ENCODE assay signal across 8 mouse cellular contexts in genomic region chr1:105354901-105355891, GRCm38 (mm10). TPM values are rescaled to one million over a fixed set of nuclear protein-coding genes. Genes with fewer than 3 reads are reported as not detected.
DNase-seq lines count a peak whose midpoint lies in the region; ATAC-seq and TF ChIP-seq lines count a peak whose summit lies in the region.

No protein-coding gene starts in this region.

- DNase-seq in layer of hippocampus, adult 2 months (ENCODE audit: low spot score in 2 of 2), result peak in 1 of 2 experiments; percentile 29
- no peak for DNase-seq in layer of hippocampus, adult 9-10 months (ENCODE audit: low spot score)
- peak; percentile 26 for DNase-seq in heart, adult 8-10 months (ENCODE audit: low spot score)
- no peak for DNase-seq in kidney, adult 2 months
- DNase-seq in liver, embryonic 13.5 days, result no peak
- DNase-seq in urinary bladder, postnatal 4 days (ENCODE audit: low spot score in 2 of 2), result peak; percentile 29 to 62

- H3K4me1 ChIP-seq in embryonic facial prominence, embryonic 12.5 days, result no peaks in the 10 kb centered on the region
- H3K4me1 ChIP-seq in kidney, adult 2 months (ENCODE audit: control insufficient read depth, insufficient read depth, low read length), result no peaks in the 10 kb centered on the region; the same call in 1 of the 2 replicates
- H3K4me1 ChIP-seq in liver, embryonic 13.5 days (replicated peaks), result no peaks in the 10 kb centered on the region
- H3K4me1 ChIP-seq in neural tube, embryonic 13.5 days (replicated peaks), result peaks cover 7% of the 10 kb centered on the region

- H3K9me3 ChIP-seq in embryonic facial prominence, embryonic 12.5 days, result no peaks in the 10 kb centered on the region
- H3K9me3 ChIP-seq in liver, embryonic 13.5 days (replicated peaks), result no peaks in the 10 kb centered on the region
- H3K9me3 ChIP-seq in neural tube, embryonic 13.5 days, result no peaks in the 10 kb centered on the region

- ATAC-seq in embryonic facial prominence, embryonic 12.5 days (ENCODE audit: insufficient number of reproducible peaks, insufficient read depth, low FRiP score, low TSS enrichment), result peak; percentile 30; the same call in 1 of the 2 replicates
- ATAC-seq in liver, embryonic 13.5 days (ENCODE audit: low read depth), result no peak
- peak; percentile 79 for ATAC-seq in neural tube, embryonic 13.5 days (ENCODE audit: low read depth)

- no peak overlapping the region for H3K27ac ChIP-seq in layer of hippocampus, adult 2 months
- H3K27ac ChIP-seq in embryonic facial prominence, embryonic 12.5 days, result no peak overlapping the region
- no peak overlapping the region for H3K27ac ChIP-seq in kidney, adult 2 months (ENCODE audit: insufficient read depth, low read depth, low read length)
- no peak overlapping the region for H3K27ac ChIP-seq in liver, embryonic 13.5 days
- H3K27ac ChIP-seq in neural tube, embryonic 13.5 days (replicated peaks), result peak overlapping the region; percentile 84

- H3K27me3 ChIP-seq in embryonic facial prominence, embryonic 12.5 days, result 0 out of 2 replicates have a peak, but pooled peaks cover 22% of the 10 kb centered on the region
- H3K27me3 ChIP-seq in kidney, adult 2 months (replicated peaks; ENCODE audit: control insufficient read depth, insufficient read depth, low read length), result no peaks in the 10 kb centered on the region
- H3K27me3 ChIP-seq in liver, embryonic 13.5 days, result peaks cover 39% of the 10 kb centered on the region
- H3K27me3 ChIP-seq in neural tube, embryonic 13.5 days, result 0 out of 2 replicates have a peak, but pooled peaks cover 2% of the 10 kb centered on the region

- TF ChIP-seq POLR2A in kidney, adult 2 months (IDR thresholded peaks at IDR 0.05; ENCODE audit: low read depth, low read length), result no peak

- no peaks in the 10 kb centered on the region for H3K36me3 ChIP-seq in embryonic facial prominence, embryonic 12.5 days
- no peaks in the 10 kb centered on the region for H3K36me3 ChIP-seq in kidney, adult 2 months (ENCODE audit: control insufficient read depth, insufficient read depth, low read length)
- H3K36me3 ChIP-seq in liver, embryonic 13.5 days, result no peaks in the 10 kb centered on the region
- no peaks in the 10 kb centered on the region for H3K36me3 ChIP-seq in neural tube, embryonic 13.5 days

- peak overlapping the region; percentile 68 for H3K9ac ChIP-seq in embryonic facial prominence, embryonic 12.5 days
- H3K9ac ChIP-seq in liver, embryonic 13.5 days, result no peak overlapping the region
- H3K9ac ChIP-seq in neural tube, embryonic 13.5 days, result peak overlapping the region; percentile 81

- TF ChIP-seq CTCF in layer of hippocampus, adult 2 months (conservative IDR thresholded peaks at IDR 0.05), result no peak
- no peak for TF ChIP-seq CTCF in kidney, adult 2 months (conservative IDR thresholded peaks at IDR 0.05; ENCODE audit: insufficient read depth, insufficient read length, low read depth, low read length)

- H3K4me3 ChIP-seq in layer of hippocampus, adult 2 months, result peak overlapping the region; percentile 84
- H3K4me3 ChIP-seq in embryonic facial prominence, embryonic 12.5 days, result peak overlapping the region; percentile 67
- H3K4me3 ChIP-seq in kidney, adult 2 months (ENCODE audit: insufficient read depth, low read depth, low read length), result peak overlapping the region; percentile 74
- H3K4me3 ChIP-seq in liver, embryonic 13.5 days (replicated peaks), result peak overlapping the region; percentile 64
- H3K4me3 ChIP-seq in neural tube, embryonic 13.5 days, result peak overlapping the region; percentile 69

- H3K4me2 ChIP-seq in embryonic facial prominence, embryonic 12.5 days (replicated peaks), result peak overlapping the region; percentile 92
- H3K4me2 ChIP-seq in liver, embryonic 13.5 days, result peak overlapping the region; percentile 76
- peak overlapping the region; percentile 80 for H3K4me2 ChIP-seq in neural tube, embryonic 13.5 days

- 8% methylated on average over 30 of the region's 30 CpGs for WGBS in embryonic facial prominence, embryonic 12.5 days
- 14% methylated on average over 30 of the region's 30 CpGs for WGBS in kidney, adult 2 months
- WGBS in liver, embryonic 13.5 days (ENCODE audit: insufficient replicate concordance), result 9% methylated on average over 30 of the region's 30 CpGs
- 5% methylated on average over 30 of the region's 30 CpGs for WGBS in neural tube, embryonic 13.5 days

RNA-seq across cellular contexts. Expression of gene Rnf152, which starts 1.3 kb away (rescaled TPM):
- 1 to 10 TPM; 2.4 to 2.9 TPM for total RNA-seq in layer of hippocampus, adult 2 months (2021)
- polyA plus RNA-seq in embryonic facial prominence, embryonic 12.5 days (2016; fragmentation: Nextera tagmentation; extraction: Ambion mirVana), result 0.93 and 1.1 TPM in 2 replicates
- total RNA-seq in heart, adult 8-10 months (2022), result 1 to 10 TPM; 1.1 to 2.1 (median 1.4) TPM
- 5.2 and 6.2 TPM in 2 replicates for polyA plus RNA-seq in kidney, adult 2 months (2012; rRNA removed)
- polyA plus RNA-seq in liver, embryonic 13.5 days (2015; fragmentation: Nextera tagmentation; extraction: Ambion mirVana), result 0.05 and 0.09 TPM in 2 replicates
- polyA plus RNA-seq in neural tube, embryonic 13.5 days (2015; fragmentation: Nextera tagmentation; extraction: Ambion mirVana), result 10.7 and 10.9 TPM in 2 replicates

Comparison
In these comparisons a context has a peak if more than half of its experiments do, and no peak if none do; other contexts are left out.
1. DNase-seq: peak in heart, adult 8-10 months (single experiment) and urinary bladder, postnatal 4 days (2 of 2); none in layer of hippocampus, adult 9-10 months (single experiment), kidney, adult 2 months (single experiment) and liver, embryonic 13.5 days (single experiment).
2. Peak in every context shown above with its lines, with median percentiles within 50 percentile points of each other: H3K4me3 ChIP-seq and H3K4me2 ChIP-seq.